Mouse (Mus musculus) lung, adult 2 months (tissue): ENCODE measurements around the gene Foxd1.

Experiments
- CTCF ChIP-seq: fragments of 200-500 bp; IDR thresholded peaks from 2 replicates; pipeline ENCODE4 v1.5.1; 2011; ENCODE audit warnings: mild to moderate bottlenecking, low read length, control low read depth; ENCODE audit not compliant: insufficient read depth
- POLR2A ChIP-seq: fragments of 200-500 bp; IDR thresholded peaks from 2 replicates; pipeline ENCODE4 v1.6.1; 2011; ENCODE audit warnings: low read depth, mild to moderate bottlenecking, control low read depth, low read length, borderline replicate concordance; ENCODE audit errors: extremely low read depth

GRCm38 (mm10) chr13:98392031-98392430 lies 38.0 kb downstream of the Foxd1 start:
- no peak for TF ChIP-seq CTCF
- no peak for TF ChIP-seq POLR2A
